Mouse (Mus musculus): ENCODE data around the gene Psma5.
"Not testable (repeated sequence)": the region's sequence is repeated elsewhere in the genome, so short reads cannot be mapped to it uniquely, and the experiment has no call there.

Gene Psma5

DNA sequence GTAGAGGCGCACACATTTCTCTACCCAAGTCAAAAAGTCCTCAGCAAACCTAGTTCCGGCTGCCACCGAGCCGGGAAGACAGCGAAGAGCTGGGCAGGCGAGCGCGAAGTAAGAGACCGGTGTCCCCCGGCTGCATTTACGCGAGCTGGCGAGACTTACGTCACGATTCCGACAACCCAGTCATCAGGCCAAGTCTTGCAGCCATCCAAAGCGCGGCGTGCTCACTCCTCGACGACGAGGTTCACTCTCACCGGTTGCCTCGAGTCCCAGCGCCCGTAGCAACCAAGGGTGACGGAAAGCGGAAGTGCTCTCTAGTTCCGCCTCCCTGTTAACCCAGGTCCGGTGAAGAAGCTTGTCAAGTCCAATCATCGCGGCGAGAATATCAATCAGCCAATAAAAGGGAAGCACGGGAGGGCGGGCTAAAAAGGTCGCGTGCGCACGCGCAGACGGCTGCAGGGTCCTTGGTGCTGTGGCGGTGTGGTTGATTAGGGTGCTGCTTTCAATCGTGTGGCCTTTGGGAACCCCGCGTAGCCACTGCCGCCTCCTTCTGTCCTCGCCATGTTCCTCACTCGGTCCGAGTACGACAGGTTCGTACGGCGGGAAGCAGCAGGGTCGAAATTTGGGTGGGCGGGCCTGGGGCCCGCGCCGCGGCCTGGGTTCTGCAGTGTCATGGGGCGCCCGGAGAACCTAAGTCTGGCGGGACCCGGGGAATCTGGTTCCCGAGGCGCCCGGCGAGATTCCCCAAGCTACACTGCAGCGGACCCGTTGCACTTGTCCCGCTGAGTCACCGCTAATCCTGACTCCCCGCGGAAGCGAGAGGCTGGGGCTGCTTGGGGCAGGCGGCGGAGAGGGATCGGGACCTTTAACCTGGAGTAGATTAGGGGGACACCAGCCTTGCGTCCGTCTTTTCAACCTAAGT lies at the start of gene Psma5:
Psma5 (plus strand) TSS at position 208 of the 919 bp plus-strand sequence.
- DNase-seq, result peak; percentile 86 to 87

DNA sequence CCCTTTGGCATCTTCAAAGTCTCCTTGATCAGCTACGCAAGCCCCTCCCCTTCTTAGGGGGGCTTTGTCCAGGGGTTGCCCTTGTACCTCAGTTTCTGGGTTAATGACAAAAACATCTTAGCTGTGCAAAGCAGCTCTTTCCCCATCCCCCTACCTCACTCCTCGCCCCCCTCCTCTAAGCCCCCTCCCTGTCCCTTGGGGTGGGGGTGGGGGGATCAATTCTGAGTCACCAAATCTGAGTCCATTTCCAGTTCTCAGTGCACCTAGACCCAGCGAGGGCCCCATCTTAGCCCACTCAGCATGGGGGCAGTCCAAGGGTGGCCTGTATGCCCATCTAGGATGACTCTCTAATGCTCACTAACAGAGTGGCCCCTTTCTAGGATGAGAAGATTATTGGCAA lies 47.7 kb upstream of the Psma5 start:
- DNase-seq, result no peak

DNA sequence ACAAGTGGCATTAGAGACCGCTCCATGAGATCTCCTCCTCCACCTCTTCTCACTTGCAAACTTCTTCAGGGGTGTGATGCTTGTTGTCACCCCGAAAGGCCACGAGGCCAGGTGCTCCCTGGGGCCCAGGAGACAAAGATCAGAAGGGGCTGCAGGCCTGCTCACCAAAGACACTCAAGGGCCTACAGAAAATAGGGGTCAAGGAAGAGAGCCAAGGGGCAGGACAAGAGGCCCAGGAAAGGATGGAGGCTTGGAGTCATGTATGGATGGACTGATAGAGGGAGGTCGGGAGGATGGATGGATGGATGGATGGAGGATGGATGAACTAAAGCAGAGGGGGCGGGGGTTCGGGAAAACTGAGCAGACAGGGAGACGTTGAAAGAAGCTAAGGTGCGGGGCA lies 47.2 kb upstream of the Psma5 start:
- DNase-seq, result no peak

DNA sequence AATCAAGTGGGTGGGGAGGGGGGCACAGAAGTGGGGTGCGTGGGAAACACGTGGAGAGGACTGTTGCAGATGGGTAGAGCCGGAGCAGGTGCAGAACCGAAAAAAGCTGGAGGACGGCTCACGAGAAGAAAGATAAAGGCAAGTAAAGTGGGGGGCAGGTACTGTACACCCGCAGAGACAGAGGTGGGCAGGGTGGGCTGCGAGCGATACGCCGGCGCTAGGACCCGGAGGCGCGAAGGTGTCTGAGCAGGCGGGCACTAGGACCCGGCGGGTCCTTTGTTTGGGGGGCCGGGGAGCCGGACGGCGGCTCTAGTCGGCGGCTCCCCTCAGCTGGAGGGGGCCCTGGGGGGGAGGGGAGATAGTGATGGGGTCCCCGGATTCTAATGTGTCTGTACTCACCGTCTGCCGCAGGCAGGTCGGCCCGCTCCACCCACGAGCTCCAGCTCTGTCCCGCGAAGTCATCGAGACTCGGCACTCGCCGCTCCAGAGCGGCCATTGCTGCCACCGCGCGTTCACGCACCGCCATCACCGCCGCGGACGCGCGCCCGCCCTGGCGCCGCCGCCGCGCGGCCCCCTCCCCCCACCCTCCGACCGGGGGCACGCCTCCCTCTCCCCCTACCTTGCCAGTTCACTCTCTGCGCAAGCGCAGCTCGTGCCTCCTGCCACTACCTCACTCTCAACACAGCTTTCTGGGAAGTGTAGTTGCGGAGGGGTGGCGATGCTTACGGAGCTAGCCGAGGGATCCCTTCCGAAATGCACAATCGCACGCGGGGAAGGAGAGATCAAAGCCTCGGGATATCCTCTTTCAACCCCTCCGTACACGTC lies 46.6 kb upstream of the Psma5 start:
- DNase-seq, result peak; percentile 87 to 88

DNA sequence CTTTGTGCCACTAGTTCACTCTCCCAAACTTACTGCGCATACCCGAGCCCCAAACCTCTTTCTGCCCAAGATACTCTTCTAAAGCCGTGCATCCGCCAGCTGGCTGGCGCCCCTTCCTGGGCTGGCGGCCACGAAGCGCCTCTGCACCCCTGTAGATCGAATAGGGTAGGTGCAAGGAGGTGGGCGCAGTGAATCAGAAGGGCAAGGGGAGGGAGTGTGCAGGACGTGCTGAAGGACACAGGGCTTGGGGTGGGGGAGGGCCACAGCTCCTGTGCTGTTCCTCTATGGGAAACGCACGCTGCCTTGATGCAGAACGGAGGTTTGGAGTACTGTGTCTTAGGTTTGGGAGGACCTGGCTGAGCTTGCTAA lies 46.0 kb upstream of the Psma5 start, which contains the start of gene Atxn7l2:
Atxn7l2 (minus strand) TSS at position 164 of the 369 bp plus-strand sequence.
- DNase-seq, result no peak

DNA sequence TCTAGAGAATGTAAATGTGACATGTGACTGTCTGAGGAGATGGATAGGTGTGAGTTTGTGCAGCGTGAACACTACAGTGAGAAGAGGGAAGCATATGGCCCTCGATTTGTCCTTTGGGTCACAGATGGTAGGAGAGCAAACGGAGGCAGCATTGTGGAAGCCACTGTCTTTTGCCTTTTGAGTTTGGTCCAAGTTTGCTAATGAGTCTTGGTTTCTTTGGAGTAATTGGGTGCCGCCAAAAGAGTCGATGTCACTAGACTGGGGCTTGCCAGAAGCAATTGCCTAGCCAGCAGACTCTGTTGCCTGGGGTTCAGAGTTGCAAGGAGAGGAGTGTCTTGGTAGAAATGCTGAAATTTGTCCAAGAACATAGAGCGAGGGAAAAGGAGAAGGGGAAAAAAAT lies 44.9 kb upstream of the Psma5 start:
- DNase-seq, result no peak

DNA sequence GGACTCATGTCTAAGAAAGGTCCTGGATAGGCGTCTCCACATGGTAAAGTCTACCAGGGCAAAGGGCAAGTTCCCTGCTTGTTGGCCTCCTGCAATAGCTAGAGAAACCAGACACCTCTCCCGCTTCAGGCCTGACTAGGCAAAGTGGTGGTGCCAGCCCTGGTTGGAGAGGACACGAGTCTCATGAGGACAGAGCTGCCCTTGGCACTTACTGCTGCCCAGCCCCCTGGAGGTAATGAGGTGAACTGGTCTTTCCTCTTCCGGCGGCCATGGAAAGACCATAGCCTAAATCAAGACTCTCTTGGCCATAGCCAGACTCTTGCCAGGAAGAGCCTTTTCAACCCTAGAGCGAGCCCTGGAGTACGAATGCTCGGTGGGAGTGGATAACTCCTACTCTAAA lies 44.3 kb upstream of the Psma5 start:
- DNase-seq, result no peak

DNA sequence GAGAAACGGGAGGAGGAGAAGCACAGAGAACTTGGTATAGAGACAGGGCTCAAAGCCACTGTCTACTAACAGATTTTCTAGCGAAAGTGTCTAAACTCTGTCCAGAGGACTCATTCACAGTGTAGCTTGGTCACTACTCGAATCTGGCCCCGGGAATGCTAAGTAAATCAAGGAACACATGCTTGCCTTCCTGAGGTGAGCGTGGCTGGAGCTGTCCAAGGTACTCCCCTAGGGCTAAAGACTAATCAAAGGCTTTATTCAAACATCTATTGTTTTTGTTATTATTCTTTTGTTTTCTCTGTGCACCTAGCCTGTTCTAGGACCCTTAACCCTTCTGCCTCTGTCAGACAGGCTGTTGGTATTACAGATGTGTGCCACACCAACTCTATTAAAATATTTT lies 42.0 kb upstream of the Psma5 start:
- DNase-seq, result no peak

DNA sequence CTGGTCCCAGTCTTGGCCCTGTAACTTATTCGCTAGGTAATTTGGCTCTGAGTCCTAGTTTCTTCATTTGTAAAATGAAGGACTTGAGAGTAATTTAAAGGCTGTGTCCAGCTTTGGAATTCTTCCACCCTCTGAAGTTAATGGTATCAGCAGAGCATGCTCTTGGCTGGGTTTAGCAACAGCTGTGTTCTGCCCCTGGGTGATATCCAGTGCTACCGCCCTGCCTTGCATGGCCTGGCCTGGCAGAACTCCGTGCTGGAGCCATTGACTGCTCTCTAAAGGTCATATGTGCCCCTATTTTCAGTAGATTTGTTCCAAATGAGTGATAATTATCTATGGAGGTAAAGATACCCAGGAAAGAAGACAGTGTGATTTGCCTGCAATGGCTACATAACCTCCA lies 36.1 kb upstream of the Psma5 start:
- DNase-seq, result no peak

DNA sequence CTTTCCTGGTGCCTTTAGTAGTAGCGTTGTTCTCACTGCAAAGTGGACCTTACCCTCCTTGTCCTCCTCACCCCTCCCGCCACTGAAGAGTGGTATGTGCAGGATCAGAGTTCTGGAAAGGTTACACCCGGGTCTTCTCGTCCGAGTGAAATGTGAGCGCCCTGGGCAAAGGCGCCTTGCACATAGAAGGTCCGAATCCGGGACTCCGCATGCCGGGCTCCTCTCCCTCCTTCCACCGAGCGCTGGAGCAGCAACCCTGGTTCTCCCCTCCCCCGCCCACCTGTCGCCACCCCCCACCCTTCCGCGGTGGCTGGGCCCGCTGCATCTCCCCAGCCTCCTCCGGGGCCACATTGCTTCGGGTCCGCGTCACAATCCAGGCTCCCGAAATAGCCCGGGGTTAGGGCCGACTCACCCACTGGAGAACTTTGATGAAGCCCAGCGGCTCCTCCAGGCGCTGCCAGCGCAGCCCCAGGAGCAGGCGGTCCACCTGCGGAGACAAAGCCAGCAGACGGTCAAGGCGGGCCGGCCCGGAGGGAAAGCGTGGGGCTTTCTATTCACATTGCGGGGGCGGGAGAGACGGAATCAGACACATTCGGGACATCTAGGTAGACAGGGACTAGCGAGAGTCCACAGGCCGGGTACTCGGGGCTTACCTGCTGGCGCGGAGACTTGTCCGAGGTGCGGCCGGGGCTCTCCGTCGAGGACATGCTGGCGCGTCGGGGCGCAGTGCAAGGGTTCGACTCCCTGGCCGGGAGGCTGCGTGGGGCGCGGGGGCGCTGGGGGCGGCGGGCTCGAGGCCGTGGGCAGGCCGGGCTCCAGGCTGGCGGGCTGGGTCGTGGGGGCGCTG lies 30.8 kb upstream of the Psma5 start:
- no peak for DNase-seq

DNA sequence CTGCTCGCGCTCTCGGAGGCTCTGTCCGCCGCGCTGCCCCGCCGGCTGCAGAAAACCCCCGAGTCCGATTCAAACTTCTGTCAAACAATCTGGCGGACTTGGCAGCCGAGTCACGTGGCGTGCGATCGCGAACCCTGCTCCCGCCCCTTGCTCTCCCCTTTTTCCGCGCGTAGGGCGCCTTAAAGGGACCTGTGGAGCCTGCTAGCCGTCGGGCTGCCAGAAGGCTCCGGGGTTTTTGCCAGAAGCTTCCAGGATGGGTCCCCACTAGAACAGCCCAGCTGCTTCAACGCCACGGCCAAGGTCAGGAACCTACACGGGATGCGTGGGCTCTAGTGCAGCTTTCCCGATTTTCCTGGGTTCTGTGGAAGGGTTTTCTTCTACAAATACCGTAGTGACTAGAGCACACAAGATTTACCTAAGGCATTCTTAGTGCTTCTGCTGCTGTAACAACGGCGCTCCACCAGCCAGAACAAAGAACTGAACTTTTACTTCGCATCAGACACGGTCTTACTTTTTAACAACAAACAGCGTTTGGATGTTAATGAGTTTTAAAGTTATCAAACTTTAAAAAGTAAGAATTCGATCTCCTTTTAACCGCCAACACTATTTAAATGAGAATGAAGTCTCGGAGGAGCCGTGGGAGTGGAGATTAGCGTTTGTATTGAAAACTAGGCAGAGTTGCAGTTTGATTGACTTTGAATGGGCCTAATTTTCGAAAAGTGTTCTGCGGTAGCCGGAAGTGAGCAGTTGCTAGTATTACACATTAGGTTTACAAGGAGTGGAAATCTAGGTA lies 30.0 kb upstream of the Psma5 start, which contains the start of gene Sypl2:
Sypl2 (minus strand) TSS at position 91 of the 793 bp plus-strand sequence.
- peak; percentile 12 to 34 for DNase-seq

DNA sequence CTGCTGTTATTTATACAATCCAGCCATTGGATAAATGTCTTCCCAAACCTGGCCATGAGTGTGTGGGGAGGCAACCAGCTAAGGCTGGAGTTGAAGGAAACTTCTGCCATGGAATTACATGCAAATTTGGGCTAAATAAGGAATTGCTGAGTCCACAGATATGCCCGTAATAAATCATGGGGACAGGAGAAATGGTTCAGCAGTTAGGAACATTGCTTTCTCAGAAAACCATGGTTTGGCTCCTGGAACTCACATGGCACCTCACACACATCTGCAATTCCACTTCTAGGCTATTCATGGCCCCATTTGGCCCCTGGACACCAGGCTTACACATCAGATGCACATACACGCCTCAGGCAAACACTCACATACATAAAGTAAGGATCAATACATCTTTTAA lies 29.2 kb upstream of the Psma5 start:
- DNase-seq, result no peak

DNA sequence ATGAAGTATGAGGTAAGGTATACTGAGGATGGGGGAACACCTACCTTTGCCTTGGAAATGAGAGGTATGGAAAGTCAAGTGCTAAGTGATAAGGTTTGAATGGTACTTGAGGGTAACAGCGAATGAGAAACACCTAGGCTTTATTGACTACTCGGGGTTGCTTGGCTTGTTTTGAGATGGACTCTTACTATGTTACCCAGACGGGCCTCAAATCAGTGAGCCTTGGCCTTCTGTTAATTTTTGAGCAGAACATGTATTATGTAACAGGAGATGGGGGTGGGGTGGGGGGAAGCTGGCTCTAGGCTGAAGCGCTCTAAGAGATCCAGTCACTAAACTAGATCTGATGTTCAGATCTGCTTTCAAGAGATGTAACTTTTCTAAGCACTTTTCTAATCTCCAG lies 25.1 kb upstream of the Psma5 start:
- DNase-seq, result no peak

DNA sequence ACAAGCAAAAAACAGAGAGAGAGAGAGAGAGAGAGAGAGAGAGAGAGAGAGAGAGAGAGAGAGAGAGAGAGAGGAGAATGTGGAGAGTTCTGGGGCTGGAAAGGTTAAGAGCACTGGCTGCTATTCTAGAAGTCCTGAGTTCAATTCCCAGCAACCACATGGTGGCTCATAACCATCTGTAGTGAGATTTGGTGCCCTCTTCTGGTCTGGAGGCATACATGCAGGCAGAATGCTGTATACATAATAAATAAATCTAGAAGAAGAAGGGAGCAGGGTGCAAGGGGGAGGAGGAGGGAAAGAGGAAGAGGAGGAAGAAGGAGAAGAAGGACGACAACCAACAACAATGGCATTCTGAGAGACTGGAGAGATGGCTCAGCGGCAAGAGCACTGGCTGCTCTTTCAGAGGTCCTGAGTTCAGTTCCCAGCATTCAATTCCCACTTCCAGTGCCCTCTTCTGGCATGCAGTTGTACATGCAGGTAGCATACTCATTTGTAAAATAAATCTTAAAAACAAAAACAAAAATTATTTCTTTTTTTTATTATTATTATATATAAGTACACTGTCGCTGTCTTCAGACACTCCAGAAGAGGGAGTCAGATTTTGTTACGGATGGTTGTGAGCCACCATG lies 19.1 kb upstream of the Psma5 start:
- not testable (repeated sequence) for DNase-seq

DNA sequence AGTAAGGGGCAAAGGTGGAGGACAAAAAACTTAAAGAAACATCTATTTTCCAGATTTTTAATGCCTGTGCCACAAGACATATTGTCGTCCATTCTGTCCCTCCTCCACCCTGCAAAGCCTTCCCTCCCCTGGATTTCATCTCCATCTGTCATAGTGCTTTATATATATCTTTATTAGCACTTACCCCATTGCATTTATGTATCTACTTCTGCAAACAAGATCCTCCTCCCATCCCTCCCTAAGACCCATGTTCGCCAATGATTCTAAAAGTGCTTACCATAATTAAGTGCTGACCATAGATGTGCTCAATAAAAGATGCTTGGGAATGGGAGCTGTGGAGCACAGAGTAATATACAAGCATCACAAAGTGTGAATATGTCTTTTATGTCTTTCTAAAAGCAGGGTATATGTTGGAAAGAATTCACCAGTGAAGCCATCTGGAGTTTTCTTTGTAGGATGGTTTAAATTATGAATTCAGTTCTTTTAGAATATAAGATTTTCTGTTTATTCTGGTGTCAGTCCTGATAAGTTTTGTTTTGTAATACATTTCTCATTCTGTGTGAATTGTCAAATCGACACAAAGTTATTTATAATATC lies 15.4 kb upstream of the Psma5 start:
- no peak for DNase-seq

DNA sequence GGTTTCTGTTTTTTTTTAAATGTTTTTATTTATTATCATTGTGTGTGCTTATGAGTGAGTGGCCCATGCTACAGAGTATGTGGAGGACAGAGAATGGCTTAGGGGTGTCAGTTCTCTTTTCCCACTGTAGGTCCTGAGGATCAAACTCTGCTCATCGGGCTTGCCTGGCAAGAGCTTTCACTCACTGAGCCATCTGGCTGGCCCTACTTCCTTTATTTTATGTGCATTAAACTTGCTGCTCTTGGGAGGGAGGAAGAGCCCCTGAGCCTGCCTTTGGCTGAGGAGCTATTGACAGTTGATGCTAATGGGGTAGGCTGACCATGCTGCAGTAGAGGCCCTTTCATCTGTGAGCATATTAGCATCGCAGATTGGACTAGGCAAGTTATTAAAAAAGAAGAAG lies 9.9 kb upstream of the Psma5 start:
- DNase-seq, result no peak

DNA sequence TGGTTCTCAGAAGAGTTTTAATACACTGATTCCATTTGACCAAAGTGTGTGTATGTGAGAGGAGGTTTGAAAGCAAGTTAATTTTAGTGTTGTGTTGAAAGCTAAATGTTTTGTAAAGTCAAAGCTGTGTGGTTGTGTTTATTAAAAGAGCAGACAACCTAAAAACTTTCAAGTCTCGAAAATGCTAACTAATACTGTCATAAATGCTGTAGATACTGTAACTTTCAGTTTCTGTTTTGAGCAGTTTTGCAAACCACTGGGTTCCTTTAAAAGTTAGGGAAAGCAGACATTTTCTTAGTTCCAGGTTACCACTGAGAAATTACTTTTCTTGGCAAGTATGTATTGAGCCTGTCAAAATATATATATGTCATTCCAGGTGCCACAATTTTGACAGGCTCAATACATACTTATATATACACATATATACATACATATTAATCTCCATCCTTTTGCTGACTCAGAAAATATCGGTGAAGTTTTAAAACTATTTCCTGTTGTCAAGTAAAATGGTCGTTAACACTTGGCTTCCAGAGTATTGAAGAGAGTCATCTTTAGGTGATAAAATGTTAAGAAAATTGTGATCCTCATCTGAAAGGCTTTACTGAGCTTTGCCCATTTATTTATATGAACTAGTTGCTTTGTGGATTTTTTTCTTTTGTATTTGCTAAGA lies 1.2 kb downstream of the Psma5 start:
- no peak for DNase-seq

DNA sequence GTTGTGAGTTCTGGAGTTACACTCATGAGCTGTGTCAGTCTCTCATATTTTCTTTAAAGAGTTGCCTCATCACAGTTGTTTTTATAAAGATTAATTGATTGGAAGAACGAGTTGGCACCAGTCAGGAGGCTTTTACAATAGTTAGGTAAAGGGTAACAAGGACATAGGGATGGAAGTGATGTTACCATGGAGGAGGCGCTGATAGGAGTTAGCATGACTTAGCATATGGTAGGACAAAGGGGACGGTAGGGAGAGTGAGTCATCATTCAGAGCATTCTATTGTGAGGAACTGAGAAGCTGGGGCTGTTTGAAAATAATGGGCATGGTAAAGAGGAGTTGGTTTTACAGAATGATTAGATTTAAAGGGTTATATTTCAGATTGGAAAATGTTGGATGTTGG lies 2.6 kb downstream of the Psma5 start:
- no peak for DNase-seq

DNA sequence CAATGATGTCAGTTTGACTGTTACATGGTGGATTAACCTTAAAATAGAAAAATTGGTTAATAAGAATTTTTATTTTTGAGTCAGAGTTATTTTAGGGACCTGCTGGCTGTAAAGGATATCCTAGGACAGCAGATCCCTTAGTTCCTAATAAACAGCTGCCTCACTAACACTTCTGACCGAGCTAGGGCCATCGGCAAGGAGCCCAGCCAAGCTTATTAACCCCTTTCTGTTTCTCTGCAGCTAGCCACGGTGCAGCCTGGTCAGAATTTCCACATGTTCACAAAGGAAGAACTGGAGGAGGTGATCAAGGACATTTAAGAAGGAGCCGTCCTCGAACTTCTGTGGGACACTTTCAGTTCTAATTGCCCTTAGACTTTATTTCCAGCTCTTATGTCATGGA lies 22.8 kb downstream of the Psma5 start:
- DNase-seq, result not testable (repeated sequence)
